8 mouse cellular contexts compared by ENCODE assay signal in the genomic region with DNA sequence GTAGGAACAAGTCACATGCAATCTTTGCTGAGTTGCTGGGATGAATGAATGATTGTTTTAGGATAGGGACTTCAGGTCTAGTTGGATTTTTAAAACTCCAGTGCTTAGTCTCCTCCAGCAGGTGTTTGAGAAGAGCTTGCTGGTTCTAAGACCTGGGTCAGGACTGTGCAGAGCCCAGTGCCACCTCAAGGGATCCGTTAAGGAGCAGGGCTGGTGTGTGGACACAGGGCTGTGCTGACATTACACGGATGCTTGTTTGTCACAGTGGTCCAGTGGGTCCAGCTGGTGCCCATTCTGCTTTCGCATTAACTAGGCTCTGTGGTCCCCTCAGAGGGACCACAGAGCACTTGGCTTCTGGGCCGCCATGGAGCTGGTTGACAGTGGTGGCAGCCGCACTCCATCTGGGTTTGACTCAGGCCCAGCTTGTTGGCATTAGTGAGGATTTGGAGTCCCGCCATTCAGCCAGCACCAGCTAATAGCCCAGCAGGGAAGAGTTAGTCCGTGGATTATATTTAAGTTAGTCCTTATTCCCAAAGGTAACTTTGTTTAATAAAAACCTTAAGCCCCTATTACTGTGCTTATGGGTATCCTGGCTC. TPM values are rescaled to one million over a fixed set of nuclear protein-coding genes. Genes with fewer than 3 reads are reported as not detected.
DNase-seq lines count a peak whose midpoint lies in the region; ATAC-seq and TF ChIP-seq lines count a peak whose summit lies in the region.
"Had no signal": no experiment of that assay in that cellular context is flagged by ENCODE, and none has a peak within 500 bp of the region (broad histone marks: within the 10 kb centered on the region; RNA-seq: fewer than 3 reads in every experiment).

No protein-coding gene starts in this region.

- no peak for TF ChIP-seq CTCF in layer of hippocampus, adult 2 months (conservative IDR thresholded peaks at IDR 0.05)

- H3K27ac ChIP-seq in layer of hippocampus, adult 2 months, result peak overlapping the region; percentile 89
- no peak overlapping the region for H3K27ac ChIP-seq in forebrain, embryonic 11.5 days (ENCODE audit: low read depth, low read length)
- peak overlapping the region; percentile 41; the same call in 1 of the 2 replicates for H3K27ac ChIP-seq in neural tube, embryonic 15.5 days (replicated peaks)
- H3K27ac ChIP-seq: lung, embryonic 15.5 days had no signal

- 43% methylated on average over 7 of the region's 7 CpGs for WGBS in forebrain, embryonic 11.5 days
- 39% methylated on average over 7 of the region's 7 CpGs for WGBS in neural tube, embryonic 15.5 days

- no peaks in the 10 kb centered on the region for H3K36me3 ChIP-seq in forebrain, embryonic 11.5 days (ENCODE audit: control insufficient read depth, insufficient read depth, low read length)
- H3K36me3 ChIP-seq in neural tube, embryonic 15.5 days, result no peaks in the 10 kb centered on the region
- H3K36me3 ChIP-seq: lung, embryonic 15.5 days had no signal

- peak; percentile 57; the same call in 1 of the 2 replicates for ATAC-seq in forebrain, embryonic 11.5 days (replicated peaks; ENCODE audit: low FRiP score)
- ATAC-seq in neural tube, embryonic 15.5 days (ENCODE audit: low FRiP score), result peak; percentile 53; the same call in 1 of the 2 replicates

- no peak overlapping the region for H3K4me2 ChIP-seq in forebrain, embryonic 11.5 days (ENCODE audit: low read depth, low read length, severe bottlenecking)
- no peak overlapping the region for H3K4me2 ChIP-seq in neural tube, embryonic 15.5 days
- H3K4me2 ChIP-seq: lung, embryonic 15.5 days had no signal

- no peak overlapping the region for H3K9ac ChIP-seq in forebrain, embryonic 11.5 days (ENCODE audit: low read length)
- no peak overlapping the region for H3K9ac ChIP-seq in neural tube, embryonic 15.5 days (replicated peaks)
- H3K9ac ChIP-seq: lung, embryonic 15.5 days had no signal

- H3K4me3 ChIP-seq in layer of hippocampus, adult 2 months, result no peak overlapping the region; the same call in 1 of the 2 replicates
- no peak overlapping the region for H3K4me3 ChIP-seq in forebrain, embryonic 11.5 days (ENCODE audit: low read depth, low read length)
- H3K4me3 ChIP-seq in neural tube, embryonic 15.5 days (replicated peaks), result no peak overlapping the region
- H3K4me3 ChIP-seq: lung, embryonic 15.5 days had no signal

- H3K27me3 ChIP-seq in forebrain, embryonic 11.5 days (ENCODE audit: control insufficient read depth, insufficient read depth, low read length), result no peaks in the 10 kb centered on the region
- no peaks in the 10 kb centered on the region for H3K27me3 ChIP-seq in neural tube, embryonic 15.5 days (replicated peaks)
- H3K27me3 ChIP-seq: lung, embryonic 15.5 days had no signal

- peak; percentile 41 for DNase-seq in layer of hippocampus, adult 2 months (ENCODE audit: low spot score in 2 of 2)
- DNase-seq in layer of hippocampus, adult 9-11 months, result no peak
- no peak for DNase-seq in forebrain, embryonic 11.5 days (ENCODE audit: low spot score)
- DNase-seq in layer of hippocampus, postnatal 10 days (ENCODE audit: low spot score in 2 of 2), result peak; percentile 65 to 75
- DNase-seq in cerebellum, adult 8-10 months, result no peak
- DNase-seq in kidney, postnatal 25 days, result no peak

- peaks cover 42% of the 10 kb centered on the region for H3K4me1 ChIP-seq in forebrain, embryonic 11.5 days (replicated peaks; ENCODE audit: control insufficient read depth, insufficient read depth, low read length)
- H3K4me1 ChIP-seq in neural tube, embryonic 15.5 days, result peaks cover 72% of the 10 kb centered on the region

- no peaks in the 10 kb centered on the region for H3K9me3 ChIP-seq in forebrain, embryonic 11.5 days (ENCODE audit: control insufficient read depth, low read length)
- no peaks in the 10 kb centered on the region for H3K9me3 ChIP-seq in neural tube, embryonic 15.5 days (replicated peaks)
- H3K9me3 ChIP-seq: lung, embryonic 15.5 days had no signal

RNA-seq across cellular contexts. Expression of a gene that starts 22.6 kb away (rescaled TPM):
- 10 to 100 TPM; 82.0 to 86.2 TPM for total RNA-seq in layer of hippocampus, adult 2 months (2021)
- 140 and 142 TPM in 2 replicates for polyA plus RNA-seq in forebrain, embryonic 11.5 days (2014; fragmentation: Nextera tagmentation; extraction: Ambion mirVana)
- total RNA-seq in layer of hippocampus, postnatal 10 days (2021), result 10 to 100 TPM; 82.9 to 91.9 TPM
- polyA plus RNA-seq in neural tube, embryonic 15.5 days (2015; fragmentation: Nextera tagmentation; extraction: Ambion mirVana), result 100 and 102 TPM in 2 replicates

RNA-seq across cellular contexts. Expression of a gene that starts 23.1 kb away (rescaled TPM):
- 10 to 100 TPM; 11.0 to 12.2 TPM for total RNA-seq in layer of hippocampus, adult 2 months (2021)
- 5.7 and 7.2 TPM in 2 replicates for polyA plus RNA-seq in forebrain, embryonic 11.5 days (2014; fragmentation: Nextera tagmentation; extraction: Ambion mirVana)
- 1 to 10 TPM; 7.1 to 9.0 TPM for total RNA-seq in layer of hippocampus, postnatal 10 days (2021)
- 7.4 and 7.6 TPM in 2 replicates for polyA plus RNA-seq in neural tube, embryonic 15.5 days (2015; fragmentation: Nextera tagmentation; extraction: Ambion mirVana)

Comparison
In these comparisons a context has a peak if more than half of its experiments do, and no peak if none do; other contexts are left out.
1. DNase-seq: peak in layer of hippocampus, adult 2 months (2 of 2) and layer of hippocampus, postnatal 10 days (2 of 2); none in layer of hippocampus, adult 9-11 months (single experiment), forebrain, embryonic 11.5 days (single experiment), cerebellum, adult 8-10 months (single experiment) and kidney, postnatal 25 days (0 of 2).